Mouse (Mus musculus) spleen, adult 2 months (tissue): ENCODE data around the gene Akna. TPM values are rescaled to one million over a fixed set of nuclear protein-coding genes. Genes with fewer than 3 reads are reported as not detected.

ENCODE experiments used
- DNase-seq, 2 experiments: peaks; one replicate each; pipeline versions ENCODE4 v3.0.0 to v3.0.0-alpha.2; 2012 to 2021; ENCODE audit warnings: low spot score in 2 of 2, low read depth in 1 of 2
- H3K27ac ChIP-seq: fragments of 200-500 bp; 2 replicates; pipeline ENCODE4 v1.5.1; 2012; ENCODE audit warnings: low read length, inconsistent platforms; ENCODE audit not compliant: insufficient read depth
- H3K27me3 ChIP-seq: fragments of 200-500 bp; 2 replicates; pipeline ENCODE4 v1.6.1; 2012; ENCODE audit warnings: mild to moderate bottlenecking, moderate library complexity, low read length, inconsistent platforms; ENCODE audit not compliant: control insufficient read depth, insufficient read depth
- H3K36me3 ChIP-seq: fragments of 200-500 bp; 2 replicates; pipeline ENCODE4 v1.6.1; 2012; ENCODE audit warnings: mild to moderate bottlenecking, low read length, inconsistent platforms; ENCODE audit not compliant: control insufficient read depth, insufficient read depth
- H3K4me1 ChIP-seq: fragments of 200-500 bp; 2 replicates; pipeline ENCODE4 v1.6.1; 2011; ENCODE audit warnings: inconsistent platforms; ENCODE audit not compliant: control insufficient read depth, insufficient read depth, insufficient read length
- H3K4me3 ChIP-seq: fragments of 200-500 bp; 2 replicates; pipeline ENCODE4 v1.5.1; 2011; ENCODE audit warnings: mild to moderate bottlenecking, inconsistent platforms; ENCODE audit not compliant: insufficient read depth, insufficient read length; ENCODE audit errors: extremely low read depth
- CTCF ChIP-seq: fragments of 200-500 bp; IDR thresholded peaks from 2 replicates; pipeline ENCODE4 v1.5.1; 2011; ENCODE audit warnings: mild to moderate bottlenecking, inconsistent platforms; ENCODE audit not compliant: insufficient read depth, insufficient read length, insufficient replicate concordance; ENCODE audit errors: extremely low read depth
- POLR2A ChIP-seq: fragments of 200-500 bp; IDR thresholded peaks from 2 replicates; pipeline ENCODE4 v1.6.1; 2011; ENCODE audit warnings: low read depth, low read length, inconsistent platforms
- WGBS: fragments of 180-500 bp; shearing (Covaris S2); methylation state at CpG from one replicate; pipeline ENCODE4 v1.1.7; 2018; 5-methylcytosine and 5-hydroxymethylcytosine counted together
- polyA plus RNA-seq: library from polyadenylated mRNA; depleted of rRNA; stranded (reverse); fragments of >200 nt; gene quantifications from 2 replicates; pipeline ENCODE4 v1.2.3, GENCODE M21; 2012; rRNA removed

Akna gene
- polyA plus RNA-seq, result 94.1 and 100 TPM in 2 replicates

DNA sequence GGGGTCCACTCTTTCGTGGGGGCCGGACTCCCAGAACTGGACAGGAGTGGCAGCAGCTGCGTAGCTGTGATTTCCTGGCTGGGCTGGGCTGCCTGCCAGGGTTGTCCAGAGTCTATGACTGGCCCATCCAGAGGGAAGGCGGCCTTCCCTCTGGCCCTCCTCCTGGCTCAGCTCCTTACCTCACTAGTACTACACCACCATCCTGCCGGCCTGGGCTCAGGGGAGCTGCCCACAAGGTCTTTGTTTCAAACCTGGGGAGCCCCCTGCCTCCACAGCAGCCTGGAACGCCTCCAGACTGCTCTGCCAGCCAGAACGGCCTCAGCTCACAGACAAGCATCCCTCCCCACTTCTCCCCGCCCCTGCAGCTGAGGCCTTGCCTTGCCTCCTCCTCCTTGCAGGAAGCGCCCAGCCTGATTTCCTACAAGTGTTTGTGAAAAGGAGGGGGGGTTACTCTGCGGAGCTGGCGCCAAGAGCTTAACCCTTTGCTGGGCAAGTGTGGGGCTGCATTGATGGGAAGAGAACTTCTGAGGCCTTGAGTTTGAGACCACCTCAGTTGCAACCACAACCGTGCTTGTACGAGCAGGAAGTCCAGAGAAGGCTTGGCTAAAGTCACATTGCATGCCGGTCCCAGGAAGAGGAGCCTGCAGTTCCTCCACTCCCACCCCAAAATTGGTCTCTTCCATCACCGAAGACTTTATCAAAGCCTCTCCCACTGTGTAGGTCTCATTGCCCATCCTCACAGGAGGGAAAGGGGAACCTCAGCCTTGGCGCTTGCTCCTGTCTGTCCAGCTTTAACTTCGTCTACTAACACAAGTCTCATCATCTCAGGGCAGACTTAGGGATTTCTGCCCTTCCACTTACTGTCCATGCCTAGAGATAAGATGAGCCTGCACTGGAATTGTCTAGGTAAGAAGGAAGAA lies at the start of gene Akna:
Gene Akna (minus strand): TSS at position 315 of the 920 bp plus-strand sequence.
- TF ChIP-seq POLR2A, result peak; percentile 96
- TF ChIP-seq CTCF, result no peak
- DNase-seq, result peak; percentile 65 to 85
- H3K27ac ChIP-seq, result peak within 1 kb of the TSS; percentile 99
- WGBS, result 4% methylated on average over 17 of the region's 17 CpGs
- H3K4me1 ChIP-seq, result peaks cover 47% of the 10 kb centered on the region
- H3K4me3 ChIP-seq, result peak within 1 kb of the TSS; percentile 84
- no peaks in the 10 kb centered on the region for H3K27me3 ChIP-seq
- H3K36me3 ChIP-seq, result peaks cover under 1% of the 10 kb centered on the region; the same call in 1 of the 2 replicates

GRCm38 (mm10) chr4:63452555-63452954 lies 49.4 kb upstream of the Akna start:
- DNase-seq, result no peak
- TF ChIP-seq POLR2A (no peak), CTCF (no peak)

DNA sequence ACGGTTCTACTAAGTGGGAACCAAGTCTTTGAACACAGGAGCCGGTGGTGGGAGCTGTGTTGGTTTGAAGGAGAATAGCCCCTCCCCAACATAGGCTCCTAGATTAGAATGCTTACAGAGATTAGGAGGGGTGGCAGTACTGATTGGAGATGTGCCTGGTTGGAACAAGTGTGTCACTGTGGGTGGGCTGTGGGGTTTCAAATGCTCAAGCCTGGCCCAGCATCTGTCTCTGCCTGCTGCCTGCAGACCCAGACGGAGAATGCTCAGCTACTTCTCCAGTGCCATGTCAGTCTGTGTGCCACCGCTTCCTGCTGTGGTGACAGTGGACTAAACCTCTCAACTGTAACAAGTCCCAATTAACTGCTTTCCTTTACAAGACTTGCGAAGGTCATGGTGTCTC lies 47.4 kb upstream of the Akna start:
- TF ChIP-seq POLR2A (no peak), CTCF (no peak)
- no peak overlapping the region for H3K27ac ChIP-seq
- DNase-seq, result no peak
- no peaks in the 10 kb centered on the region for H3K4me1 ChIP-seq
- WGBS, result 87% methylated on average over 5 of the region's 5 CpGs
- H3K4me3 ChIP-seq, result no peak overlapping the region
- no peaks in the 10 kb centered on the region for H3K27me3 ChIP-seq
- H3K36me3 ChIP-seq, result no peaks in the 10 kb centered on the region; the same call in 1 of the 2 replicates

More at GRCm38 (mm10) chr4:63452555-63452954, 49.4 kb upstream of the Akna start:
- no peaks in the 10 kb centered on the region; the same call in 1 of the 2 replicates for H3K36me3 ChIP-seq
- no peaks in the 10 kb centered on the region for H3K27me3 ChIP-seq
- whole genome bisulfite sequencing, result 46% methylated on average over 3 of the region's 3 CpGs
- no peaks in the 10 kb centered on the region for H3K4me1 ChIP-seq
- H3K27ac ChIP-seq, result no peak overlapping the region
- H3K4me3 ChIP-seq, result no peak overlapping the region

DNA sequence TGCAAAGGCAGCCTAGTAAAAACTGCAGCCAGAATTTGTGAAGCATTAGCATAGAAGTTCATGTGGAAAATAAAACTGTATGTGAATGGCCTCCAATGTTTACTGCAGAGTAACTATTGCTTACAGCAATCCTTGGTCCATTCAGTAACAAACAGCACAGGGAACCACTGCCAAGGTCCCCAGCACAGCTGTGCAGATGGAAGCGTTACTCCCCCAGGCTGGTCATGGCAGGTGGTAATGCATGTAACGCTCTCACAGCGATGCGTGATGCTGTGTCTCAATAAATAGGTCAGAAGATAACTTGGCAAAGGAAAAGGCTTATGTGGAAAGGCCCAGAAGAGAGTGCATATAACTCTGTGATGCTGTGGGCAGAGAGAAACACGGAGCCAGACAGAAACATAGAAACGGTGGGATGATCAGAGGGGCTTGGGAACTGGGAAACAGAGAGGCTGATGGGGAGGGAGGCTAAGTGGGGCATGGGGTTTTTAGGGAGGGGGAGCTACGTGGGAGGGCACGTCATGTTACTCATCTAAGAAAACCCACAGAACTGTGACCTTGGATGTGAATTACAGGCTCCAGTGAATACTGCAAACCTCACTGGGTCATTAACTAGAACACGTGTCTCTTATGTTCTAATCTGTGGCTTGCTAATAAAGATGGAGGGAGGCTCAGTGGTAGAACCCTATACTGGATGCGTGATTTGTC lies 41.4 kb upstream of the Akna start:
- Histone ChIP-seq H3K4me1 (no peaks in the 10 kb centered on the region), H3K27ac (no peak overlapping the region), H3K27me3 (no peaks in the 10 kb centered on the region), H3K36me3 (no peaks in the 10 kb centered on the region; the same call in 1 of the 2 replicates), H3K4me3 (no peak overlapping the region)
- TF ChIP-seq POLR2A (no peak), CTCF (no peak)
- WGBS, result 89% methylated on average over 10 of the region's 10 CpGs
- no peak for DNase-seq

DNA sequence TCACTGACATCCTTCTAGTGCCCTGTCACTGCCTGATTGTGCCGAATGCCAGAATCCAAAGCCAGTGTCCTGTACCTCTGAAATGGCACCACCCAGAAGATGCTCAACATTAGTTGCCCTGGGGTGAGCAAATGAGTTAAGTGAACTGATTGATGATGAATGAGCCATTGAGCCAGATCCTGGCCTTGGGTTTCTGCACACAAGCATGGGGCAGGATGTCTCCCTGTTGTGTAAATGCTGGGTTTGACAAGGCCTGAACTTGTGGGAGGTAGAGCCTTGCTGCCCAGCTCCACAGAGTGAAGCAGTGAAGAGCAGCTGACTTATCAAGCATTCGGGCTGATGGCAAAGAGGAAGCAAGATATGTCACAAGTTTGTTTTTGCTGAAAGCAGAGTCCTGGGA lies 39.9 kb upstream of the Akna start:
- no peak overlapping the region for H3K27ac ChIP-seq
- WGBS, result 80% methylated on average over 2 of the region's 2 CpGs
- no peaks in the 10 kb centered on the region; the same call in 1 of the 2 replicates for H3K36me3 ChIP-seq
- no peak overlapping the region for H3K4me3 ChIP-seq
- DNase-seq, result no peak
- H3K27me3 ChIP-seq, result no peaks in the 10 kb centered on the region
- H3K4me1 ChIP-seq, result no peaks in the 10 kb centered on the region
- TF ChIP-seq POLR2A (no peak), CTCF (no peak)

DNA sequence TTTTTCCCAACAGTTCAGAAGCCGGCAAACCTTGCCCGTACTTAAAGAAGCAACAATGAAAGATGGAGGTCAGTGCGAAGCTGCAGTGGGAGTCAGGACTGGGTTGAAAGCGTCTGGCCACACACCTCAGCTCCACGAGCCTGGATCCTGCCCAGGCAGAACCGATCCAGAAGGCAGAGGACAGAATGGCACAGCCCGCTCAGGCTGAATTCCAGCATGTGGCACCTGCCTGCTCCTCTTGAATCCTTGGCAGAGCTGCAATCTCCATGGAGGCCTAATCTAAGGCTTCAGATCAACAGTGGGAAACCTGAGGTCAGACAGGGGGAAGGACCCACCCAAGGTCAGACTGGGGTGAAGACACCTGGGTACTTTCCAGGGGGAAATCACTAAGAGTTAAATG lies 38.5 kb upstream of the Akna start:
- no peak for TF ChIP-seq POLR2A
- TF ChIP-seq CTCF, result no peak
- Histone ChIP-seq H3K36me3 (no peaks in the 10 kb centered on the region), H3K27me3 (no peaks in the 10 kb centered on the region), H3K27ac (no peak overlapping the region), H3K4me1 (no peaks in the 10 kb centered on the region), H3K4me3 (no peak overlapping the region)
- no peak for DNase-seq
- WGBS, result 92% methylated on average over 7 of the region's 7 CpGs
